Mouse (Mus musculus) thymus, adult 18-20 months (tissue): ENCODE measurements around the gene Jpt2.
"Not testable (repeated sequence)": the region's sequence is repeated elsewhere in the genome, so short reads cannot be mapped to it uniquely, and the experiment has no call there.

ENCODE experiments used
- DNase-seq, 2 experiments: peaks; one replicate each; pipeline ENCODE4 v3.0.0; 2022; ENCODE audit warnings: mixed read lengths in 2 of 2

Gene Jpt2

DNA sequence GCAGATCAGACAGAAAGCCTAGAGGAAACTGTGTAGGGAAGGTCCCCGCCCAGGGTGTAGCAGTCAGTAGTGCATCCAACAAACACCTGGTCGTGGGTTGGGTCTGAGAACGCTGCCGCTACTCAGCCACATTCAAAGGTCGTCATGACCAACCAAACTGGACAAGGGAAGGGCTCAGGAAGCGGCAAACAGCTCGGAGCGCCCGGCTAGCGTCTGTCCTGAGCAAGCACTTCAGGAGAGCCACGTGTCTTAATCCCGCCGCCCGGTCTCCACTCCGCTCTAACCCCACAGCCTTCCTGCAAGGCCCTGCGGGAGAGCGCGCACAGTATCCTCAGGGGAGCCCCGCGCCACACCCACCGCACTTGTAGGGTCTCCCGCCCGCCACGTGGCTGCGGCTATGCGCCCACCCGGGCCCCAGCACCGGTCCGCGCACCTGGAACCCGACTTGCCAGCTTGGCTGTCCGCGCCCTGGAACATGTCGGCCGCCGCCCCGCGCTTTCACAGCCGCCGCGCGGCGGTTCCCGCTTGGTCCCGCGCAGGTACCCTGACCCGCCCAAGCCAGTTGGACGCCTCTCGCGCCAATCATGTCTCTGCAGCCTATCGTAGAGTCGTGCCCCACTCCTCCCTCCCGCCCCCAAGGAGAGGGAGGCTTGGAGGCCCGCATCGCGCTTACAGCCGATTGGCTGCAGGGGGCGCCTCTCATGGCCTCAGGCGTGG, at the start of gene Jpt2:
Gene Jpt2, minus strand, starts transcription at position 555 of the 717 bp plus-strand sequence.
- DNase-seq: peak; percentile 94 to 97

DNA sequence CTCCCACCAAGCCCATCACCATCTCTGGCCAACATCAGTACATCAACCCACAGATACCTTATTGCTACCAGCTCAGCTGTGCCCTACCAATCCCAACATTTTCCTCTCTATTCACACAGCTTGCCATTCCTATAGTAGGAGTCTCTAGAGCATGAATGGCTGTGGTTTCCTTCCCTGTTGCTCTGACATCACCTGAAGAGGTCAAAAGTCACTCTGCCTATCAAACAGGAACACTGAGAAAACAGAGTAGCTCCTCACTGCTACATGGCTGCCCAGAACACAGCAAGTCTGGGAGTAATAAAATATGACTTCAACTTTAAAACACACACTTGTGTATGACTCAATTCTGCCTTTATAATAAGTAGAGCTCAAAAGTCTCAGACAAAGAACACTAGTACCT, 47.0 kb upstream of the Jpt2 start:
- DNase-seq: no peak

DNA sequence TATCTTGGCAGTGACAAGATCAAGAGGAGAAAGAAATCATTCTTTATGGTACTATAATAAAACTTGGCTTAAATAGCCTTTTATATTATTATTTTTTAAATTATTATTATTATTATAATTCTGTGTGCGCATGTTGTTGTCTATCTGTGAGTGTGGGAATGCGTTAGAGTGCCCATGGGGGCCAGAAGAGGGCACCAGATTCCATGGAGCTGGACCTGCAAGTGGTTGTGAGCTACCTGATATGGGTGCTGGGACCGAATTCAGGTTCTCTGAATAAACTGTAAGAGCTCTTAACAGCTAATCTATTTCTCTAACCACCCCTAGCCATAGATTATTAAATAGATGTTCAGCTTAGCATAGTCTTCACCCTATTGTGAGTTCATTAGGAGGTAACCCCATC, 44.6 kb upstream of the Jpt2 start:
- DNase-seq: no peak

DNA sequence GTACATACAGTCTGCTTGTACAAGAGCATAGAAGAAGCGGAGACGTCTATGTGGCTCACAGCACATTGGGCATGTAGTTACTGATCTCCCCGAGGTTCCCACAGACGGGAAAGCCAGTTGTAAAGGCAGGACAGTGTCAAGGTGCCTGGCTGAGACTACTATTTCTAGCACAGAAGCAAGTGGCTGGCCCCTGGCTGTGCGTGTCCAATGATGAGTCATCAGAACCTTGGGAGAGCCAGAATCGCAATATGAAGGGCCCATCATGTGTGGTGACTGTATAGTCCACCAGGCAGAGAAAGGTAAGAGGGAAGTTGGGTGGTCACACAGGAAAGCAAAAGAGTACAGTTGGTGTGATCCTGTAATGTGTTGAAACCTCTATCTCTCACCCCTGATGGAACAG, 34.2 kb upstream of the Jpt2 start:
- DNase-seq: no peak

DNA sequence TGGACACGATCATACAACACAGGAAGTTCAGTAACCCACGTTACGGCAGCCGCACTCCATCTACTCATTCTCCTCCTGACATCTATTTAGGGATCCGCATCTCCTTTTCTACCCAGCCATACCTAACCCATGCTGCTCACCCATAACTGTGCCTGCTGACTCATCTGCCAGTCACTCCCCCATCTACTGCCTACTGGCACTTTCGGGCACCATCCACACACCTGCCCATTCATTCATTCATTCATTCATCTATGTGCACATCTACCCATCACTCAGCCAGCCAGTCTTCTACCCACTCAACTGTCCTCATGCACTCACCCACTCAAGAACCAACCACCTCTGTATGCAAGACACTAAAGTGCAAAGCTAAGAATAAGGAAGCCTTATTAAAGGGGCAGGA, 26.7 kb upstream of the Jpt2 start:
- no peak for DNase-seq

DNA sequence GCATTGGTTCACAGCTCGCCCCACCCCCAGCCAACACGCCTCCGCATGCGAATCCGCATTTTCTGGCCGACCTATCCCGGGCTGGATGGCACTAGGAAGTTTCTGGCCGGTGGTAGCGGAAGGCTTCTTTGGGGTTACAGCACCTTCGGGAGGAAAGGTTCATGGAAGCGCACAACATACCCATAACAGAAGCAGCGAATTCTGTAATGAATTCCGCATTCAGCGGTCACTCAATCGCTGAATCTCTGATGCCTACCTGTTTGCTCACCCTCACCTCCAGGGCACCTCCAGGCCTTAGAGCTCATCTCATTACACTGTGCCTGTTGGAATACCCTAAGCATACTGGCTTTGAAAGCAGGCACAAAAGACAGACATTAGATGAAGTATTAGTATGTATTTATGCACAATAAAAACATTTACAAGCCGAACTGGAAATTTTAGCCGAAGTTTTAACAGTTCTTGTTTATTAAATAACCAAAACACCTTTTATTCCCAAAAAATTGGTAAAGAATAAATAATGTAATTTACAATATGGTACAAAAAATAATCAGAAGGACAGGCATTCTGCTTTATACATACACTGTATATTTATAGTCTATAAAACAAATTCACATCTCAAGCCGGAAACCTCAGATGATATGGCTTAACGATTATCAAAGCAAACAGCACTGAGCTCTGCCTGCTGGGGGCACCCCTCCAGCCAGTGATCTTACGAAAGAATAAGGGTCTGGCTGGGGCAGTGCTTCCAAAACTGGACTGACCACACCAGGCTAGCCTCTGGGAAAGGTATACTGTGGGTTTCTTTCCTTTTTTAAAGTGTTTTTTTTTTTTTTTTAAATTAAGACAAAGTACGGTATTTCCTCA, 595 bp upstream of the Jpt2 start:
- no peak for DNase-seq

DNA sequence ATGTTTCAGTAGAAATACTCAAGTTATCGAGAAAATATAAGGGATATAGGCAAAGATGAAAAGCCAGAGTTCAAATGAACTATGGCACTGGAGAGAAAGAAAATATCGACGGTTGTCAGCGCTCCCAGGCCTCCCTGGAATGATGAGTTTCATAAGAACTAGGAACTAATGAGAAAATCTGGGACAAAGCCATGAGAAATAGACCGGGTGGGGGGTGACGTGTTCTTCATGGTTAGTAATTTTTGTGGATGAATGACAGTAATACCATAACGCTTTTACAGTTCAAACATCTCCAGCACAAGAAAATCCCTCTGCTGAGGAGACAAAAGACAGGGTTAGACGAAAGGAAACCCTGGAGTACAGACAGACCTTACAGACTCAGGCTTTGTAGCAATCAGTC, 1.1 kb downstream of the Jpt2 start:
- no peak for DNase-seq

DNA sequence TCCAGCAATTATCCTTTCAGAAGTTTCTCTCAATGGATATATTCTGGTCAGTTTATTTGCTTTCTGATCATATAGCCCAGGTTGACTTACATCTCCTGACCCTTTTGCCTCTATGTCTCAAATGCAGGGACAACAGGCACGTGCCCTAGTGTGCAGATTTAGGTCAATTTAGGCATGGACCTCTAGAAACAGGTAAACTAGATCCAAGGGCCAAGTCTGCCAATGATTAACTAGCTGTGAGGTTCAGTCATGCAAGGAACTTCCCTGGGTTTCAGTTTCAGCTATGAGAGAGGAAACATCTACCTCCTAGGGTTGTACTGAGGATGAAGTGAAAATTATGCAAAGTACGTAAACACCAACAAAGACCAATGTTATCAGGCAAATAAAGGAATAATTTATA, 7.2 kb downstream of the Jpt2 start:
- no peak for DNase-seq

DNA sequence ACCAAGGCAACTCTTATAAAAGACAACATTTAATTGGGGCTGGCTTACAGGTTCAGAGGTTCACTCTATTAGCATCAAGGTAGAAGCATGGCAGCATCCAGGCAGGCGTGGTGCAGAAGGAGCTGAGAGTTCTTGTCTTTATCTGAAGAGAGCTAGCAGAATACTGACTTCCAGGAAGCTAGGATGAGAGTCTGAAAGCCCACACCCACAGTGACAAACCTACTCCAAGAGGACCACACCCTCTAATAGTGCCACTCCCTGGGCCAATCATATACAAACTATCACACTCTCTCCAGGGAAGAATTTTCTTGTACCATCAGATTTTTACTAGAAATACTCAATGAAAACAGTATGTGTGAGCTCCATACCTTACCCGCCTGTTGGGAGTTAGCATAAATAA, 9.8 kb downstream of the Jpt2 start:
- no peak for DNase-seq

DNA sequence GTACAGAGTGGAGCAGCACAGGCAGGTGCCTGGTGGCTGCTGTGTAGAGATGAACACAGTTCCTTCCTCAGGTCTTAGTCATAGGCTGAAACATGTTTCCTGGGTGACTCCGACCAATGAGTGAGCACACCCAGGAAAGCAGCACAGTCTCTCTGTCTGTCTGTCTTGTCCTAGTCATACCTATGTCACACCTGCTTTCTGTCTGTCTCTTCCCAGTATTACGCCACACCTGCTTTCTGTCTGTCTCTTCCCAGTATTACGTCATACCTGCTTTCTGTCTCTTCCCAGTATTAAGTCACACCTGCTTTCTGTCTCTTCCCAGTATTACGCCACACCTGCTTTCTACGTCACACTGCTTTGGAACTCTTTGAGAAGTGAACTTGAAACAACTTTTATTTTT, 12.3 kb downstream of the Jpt2 start:
- DNase-seq: no peak

DNA sequence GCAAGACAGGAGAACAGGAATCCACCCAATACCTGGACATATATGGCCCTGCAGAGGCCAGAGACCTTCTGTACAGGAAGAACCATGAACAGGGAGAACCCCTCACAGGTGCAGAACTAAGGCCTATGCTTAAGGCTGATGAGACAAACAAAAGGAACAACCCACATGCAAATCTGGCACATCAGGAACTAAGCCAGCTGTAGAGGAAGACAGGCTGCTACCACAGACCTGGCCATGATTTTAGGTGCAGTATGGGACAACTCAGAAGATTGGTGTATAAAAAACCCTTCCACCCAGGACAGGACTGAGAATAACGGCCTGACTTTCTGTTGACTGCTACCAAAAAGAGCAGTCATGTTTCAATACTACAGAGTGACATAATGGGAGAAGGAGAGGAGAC, 16.9 kb downstream of the Jpt2 start:
- DNase-seq: not testable (repeated sequence)

DNA sequence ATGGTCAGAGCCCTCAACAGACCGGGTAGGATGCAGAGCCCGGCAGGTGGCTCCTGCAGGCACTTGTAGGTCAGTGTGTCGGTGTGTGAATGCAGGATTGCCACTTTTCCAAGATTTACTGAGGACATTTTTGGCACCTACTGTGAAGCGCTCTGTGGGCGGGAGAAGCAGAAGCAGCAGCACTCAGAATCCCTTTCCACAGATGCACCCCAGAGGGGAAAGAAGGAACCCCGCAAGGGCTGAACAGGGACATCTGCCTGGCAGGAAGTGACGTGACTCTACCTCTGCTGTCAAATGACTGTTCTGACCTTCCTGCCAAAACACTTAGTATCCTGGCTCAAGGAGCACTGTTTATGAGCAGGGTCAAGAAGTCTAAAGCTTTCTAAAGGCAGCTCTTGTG, 17.5 kb downstream of the Jpt2 start:
- no peak for DNase-seq

DNA sequence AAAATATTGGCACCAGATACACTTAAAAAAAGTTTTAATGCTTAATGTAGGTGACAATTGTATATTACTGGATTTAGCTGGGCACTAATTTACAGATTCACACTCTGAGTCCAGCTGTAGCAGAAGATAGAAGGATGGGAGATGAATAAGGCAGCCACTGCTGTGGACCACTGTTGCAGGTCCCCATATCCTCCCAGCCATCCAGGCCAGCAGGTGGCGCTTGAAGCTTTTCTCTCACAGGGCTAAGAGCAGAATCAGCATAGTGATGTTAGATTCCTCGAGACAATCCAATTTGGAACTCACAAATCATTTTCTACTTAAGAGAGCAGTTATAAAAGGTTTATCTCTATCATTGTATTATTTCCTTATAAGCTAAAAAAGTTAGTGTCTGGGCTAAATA, 18.0 kb downstream of the Jpt2 start:
- DNase-seq: peak; percentile 9 to 12

DNA sequence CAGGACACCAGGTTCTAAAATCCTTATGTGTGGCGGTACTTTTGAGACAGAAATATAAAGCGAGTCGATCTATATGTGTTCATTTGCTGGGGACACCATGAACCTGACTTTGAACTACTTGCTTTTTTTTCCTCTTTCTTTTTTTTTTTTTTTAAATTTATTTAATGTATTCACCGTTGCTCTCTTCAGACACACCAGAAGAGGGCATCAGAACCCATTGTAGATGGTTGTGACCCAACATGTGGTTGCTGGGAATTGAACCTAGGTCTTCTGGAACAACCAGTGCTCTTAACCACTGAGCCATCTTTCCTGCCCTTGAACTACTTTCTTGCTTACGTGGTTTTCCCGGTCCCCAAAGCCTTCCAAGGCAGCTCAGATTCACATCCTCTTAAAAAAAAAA, 23.2 kb downstream of the Jpt2 start:
- no peak for DNase-seq

DNA sequence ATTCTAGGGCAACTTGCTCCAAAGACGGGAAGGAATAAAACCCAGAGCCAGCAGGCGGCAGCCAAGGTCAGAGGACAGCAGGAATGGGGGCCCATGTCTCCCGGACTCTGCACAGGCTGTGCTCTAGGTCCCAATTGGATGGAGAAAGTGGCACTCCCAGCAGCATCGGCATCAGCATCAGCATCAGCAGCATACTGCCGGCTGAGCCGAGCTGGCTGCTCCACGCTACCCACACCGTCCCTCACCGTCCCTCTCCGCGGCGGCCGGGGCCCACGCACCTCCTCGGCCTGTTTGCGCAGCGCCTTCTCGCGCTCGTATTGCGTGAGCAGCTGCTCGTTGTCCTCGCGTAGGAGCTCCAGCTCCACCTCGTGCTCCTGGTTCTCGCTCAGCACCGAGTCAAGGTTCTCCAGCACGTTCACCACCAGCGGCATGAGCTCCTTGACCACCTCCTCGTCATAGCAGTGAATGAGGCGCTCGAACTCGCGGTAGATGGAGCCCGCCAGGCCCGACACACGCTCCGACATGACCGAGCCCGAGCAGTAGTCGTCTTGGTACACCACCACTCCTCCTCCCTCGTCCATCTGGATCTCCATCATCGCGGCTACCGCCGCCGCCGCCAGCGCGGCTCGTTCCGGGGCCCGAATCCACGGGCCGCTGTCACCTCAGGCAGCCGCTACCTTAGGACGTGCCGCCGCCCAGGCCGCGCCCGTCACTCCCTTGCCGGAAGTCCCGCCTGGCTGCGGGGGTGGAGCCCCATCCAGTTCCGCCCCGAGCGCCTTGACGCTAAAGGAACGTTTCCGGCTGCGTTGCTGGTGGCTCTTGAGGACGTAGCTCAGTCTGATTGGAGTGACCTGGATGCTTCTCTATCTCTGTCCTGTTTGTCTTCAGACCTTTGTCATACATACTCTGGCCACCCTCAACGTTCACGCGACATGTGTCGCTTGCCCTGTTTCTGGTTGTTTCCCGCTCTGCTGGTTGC, 23.9 kb downstream of the Jpt2 start, which contains the start of gene Mapk8ip3:
Gene Mapk8ip3, minus strand, starts transcription at position 719 of the 979 bp plus-strand sequence.
- peak; percentile 89 to 91 for DNase-seq

DNA sequence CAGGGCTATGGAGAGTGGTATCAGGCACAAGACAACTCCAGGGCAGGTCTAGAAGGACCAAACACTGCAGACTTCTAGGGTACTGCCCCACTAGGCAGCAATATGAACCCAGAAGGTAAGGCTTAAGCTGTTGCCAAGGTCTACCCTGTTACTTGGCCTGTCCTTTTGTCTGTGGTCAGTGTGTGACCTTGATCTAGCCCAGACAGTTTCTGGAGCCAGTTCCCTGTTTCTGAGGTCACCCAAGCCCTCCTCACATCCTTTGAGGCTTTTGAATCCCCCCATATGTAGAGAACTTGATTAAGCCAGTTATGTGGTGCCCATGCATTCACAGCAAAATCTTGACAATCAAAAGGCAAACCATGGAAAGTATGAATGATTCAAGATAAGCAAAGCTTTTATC, 24.8 kb downstream of the Jpt2 start:
- no peak for DNase-seq

DNA sequence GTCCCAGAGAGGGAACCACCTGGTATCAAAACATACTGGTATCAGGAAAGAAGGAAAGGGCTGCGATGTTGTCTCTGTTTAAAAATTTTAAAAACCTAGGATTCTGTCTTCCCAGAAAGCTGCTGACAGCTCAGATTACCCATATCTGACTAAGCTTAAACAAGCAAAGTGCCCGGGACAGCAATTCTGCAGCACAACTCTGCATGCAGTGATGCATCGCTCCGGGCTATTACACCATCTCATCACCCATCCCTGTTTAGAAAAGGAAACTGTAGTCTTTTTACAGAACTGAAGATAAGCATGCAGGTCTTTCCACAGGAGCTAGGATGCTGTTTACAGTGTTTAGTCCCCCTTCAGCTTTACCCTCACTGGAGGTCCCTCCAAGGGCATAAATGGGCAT, 25.6 kb downstream of the Jpt2 start:
- DNase-seq: no peak

DNA sequence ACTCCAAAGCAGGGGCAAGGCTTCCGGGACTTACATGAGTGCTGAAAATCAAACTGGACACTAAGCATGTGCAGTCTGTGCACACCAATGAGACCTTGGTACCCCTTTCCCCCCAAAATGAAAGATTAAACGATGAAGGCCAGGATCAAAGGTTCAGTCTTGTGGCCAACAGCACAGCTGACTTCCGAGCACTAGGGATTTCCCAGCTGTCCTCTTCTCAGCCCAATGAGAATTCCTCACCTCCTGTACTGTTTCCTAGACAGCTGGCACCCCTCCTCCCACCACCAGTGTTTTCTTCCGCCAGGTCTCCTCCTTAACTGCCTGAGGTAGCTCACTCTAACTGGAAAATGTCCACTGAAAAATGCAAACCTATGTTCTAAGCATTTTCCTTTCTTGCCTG, 27.3 kb downstream of the Jpt2 start:
- DNase-seq: no peak

DNA sequence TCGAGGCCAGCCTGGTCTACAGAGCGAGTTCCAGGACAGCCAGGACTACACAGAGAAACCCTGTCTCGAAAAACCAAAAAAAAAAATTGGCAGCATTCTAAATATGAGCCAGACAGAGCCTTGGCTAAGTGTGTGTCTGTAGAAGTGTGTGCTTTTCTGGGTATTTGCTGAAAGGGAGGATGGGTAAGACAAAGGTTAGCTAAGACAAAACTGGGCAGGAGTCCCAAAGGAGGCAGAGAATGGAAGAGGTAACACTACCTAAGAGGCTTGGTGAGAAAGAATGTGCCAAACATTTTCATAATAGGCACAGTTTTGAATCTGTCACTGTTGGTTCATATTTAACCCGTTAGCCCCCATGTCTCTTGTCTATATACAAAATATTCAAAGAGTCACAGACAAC, 28.1 kb downstream of the Jpt2 start:
- DNase-seq: no peak

DNA sequence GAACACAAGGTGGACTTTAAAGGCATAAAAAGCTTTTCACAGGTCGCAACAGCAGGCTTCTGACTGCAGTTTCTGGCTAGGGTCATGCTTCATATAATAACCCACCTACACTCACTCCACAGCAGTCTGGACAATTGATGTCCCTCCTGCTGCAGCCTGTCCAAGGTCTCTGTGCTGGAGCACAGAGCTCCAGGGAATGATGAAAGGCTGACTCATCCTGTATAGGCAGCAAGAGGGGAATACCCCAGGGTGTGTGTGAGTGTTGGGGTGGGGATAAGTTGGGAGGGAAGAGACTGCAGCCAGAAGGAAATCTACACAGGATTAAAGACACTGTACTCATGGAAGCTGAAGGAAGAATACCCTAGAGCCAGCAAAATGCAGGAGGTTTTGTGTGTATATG, 31.0 kb downstream of the Jpt2 start:
- DNase-seq: no peak

DNA sequence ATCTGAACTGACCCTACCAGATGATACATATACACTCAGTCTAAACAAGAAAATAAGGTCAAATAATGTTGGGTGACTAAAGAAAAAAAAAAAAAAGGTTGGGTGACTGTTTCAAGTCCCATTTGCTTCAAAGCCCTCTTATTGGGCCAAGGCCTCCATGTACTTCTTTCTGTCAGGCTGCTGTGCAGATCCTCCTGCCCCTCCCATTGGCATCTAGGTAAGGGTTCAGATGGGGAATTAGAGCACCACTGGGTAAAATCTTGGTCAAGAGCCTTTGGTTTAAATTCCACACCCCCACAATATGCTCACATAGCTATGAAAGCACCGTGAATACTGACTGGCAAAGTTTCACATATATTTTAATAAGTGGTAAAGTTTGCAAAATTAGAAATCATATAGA, 37.2 kb downstream of the Jpt2 start:
- no peak for DNase-seq

DNA sequence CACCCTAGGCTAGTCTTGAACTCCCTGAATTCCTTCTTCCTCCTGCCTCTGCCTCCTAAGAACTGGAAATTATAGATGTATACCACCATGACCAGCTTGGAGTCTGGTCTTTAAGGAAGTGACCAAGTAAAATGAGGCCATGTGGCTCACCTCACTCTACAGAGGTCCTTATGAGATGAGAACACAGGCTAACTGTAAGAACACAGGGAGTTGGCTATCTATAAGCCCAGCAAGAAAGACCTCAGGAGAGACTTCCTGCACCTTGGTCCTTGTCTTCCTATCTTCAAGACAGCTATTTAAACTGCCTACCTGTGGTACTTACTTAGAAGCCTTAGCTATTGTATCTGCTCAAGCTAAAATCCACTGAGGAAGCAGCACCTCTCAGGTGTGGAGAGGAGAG, 46.5 kb downstream of the Jpt2 start:
- no peak for DNase-seq

DNA sequence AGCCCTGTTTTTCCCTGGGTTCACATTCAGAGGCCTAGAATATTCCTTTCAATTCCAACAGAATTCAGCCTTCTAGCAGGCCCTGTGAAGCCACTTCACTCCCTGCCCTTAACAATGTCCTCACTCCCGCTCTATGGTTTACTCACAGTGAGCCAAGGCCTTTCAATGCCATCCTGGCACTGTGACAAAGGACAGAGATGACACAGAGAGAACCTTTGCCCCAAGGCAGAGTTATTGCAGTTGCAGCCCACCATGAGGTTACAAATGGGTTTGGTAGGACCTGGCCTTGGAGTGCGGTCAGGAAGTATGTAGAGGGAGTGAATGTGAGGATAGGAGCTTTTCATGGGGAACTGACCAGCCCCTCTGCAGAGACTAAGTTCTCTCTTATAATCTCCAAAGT, 52.9 kb downstream of the Jpt2 start:
- DNase-seq: no peak
